Comparison of ENCODE assay signal across 17 mouse cellular contexts in the genomic region with DNA sequence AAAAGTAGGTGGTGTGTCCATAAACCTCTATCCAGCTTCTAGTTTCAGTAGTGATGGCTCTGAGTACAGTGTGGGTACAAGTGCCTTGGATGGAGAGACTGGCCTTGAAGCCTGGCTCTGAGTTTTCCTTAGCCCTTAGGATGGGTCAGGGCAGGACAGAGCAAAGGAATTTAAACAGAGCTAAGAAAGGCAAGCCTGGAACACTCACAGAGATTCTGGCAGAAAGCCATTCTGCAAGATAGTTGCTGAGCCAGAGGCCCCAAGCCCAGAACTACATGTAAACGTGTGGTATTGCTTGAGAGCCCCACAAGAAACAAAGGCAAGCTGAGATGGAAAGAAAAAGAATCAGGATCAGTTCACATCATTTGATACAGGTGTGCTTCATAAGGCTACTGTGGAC.
DNase-seq lines count a peak whose midpoint lies in the region; ATAC-seq lines count a peak whose summit lies in the region.
"Had no signal": no experiment of that assay in that cellular context is flagged by ENCODE, and none has a peak within 500 bp of the region (broad histone marks: within the 10 kb centered on the region; RNA-seq: fewer than 3 reads in every experiment).

No protein-coding gene starts in this region.

- WGBS in heart, embryonic 15.5 days, result 26% methylated on average over 1 of the region's 1 CpGs
- WGBS in neural tube, embryonic 14.5 days, result 39% methylated on average over 1 of the region's 1 CpGs
- WGBS in neural tube, embryonic 15.5 days, result 59% methylated on average over 1 of the region's 1 CpGs
- 33% methylated on average over 1 of the region's 1 CpGs for WGBS in stomach, embryonic 16.5 days

- H3K36me3 ChIP-seq in heart, embryonic 15.5 days, result no peaks in the 10 kb centered on the region
- H3K36me3 ChIP-seq in neural tube, embryonic 14.5 days (ENCODE audit: control insufficient read depth, insufficient read depth, low read length), result peaks cover 9% of the 10 kb centered on the region; the same call in 1 of the 2 replicates
- peaks cover 18% of the 10 kb centered on the region for H3K36me3 ChIP-seq in neural tube, embryonic 15.5 days
- H3K36me3 ChIP-seq in stomach, embryonic 16.5 days (ENCODE audit: control insufficient read depth, insufficient read depth, low read length), result no peaks in the 10 kb centered on the region

- H3K4me3 ChIP-seq in heart, embryonic 15.5 days, result no peak overlapping the region
- no peak overlapping the region for H3K4me3 ChIP-seq in neural tube, embryonic 14.5 days (ENCODE audit: low read depth, low read length)
- no peak overlapping the region for H3K4me3 ChIP-seq in neural tube, embryonic 15.5 days (replicated peaks)
- no peak overlapping the region for H3K4me3 ChIP-seq in stomach, embryonic 16.5 days (replicated peaks; ENCODE audit: low read length)
- H3K4me3 ChIP-seq: embryonic facial prominence, embryonic 15.5 days; forebrain, embryonic 15.5 days; hindbrain, embryonic 12.5 days; kidney, embryonic 15.5 days had no signal

- H3K9me3 ChIP-seq in heart, embryonic 15.5 days (replicated peaks), result no peaks in the 10 kb centered on the region
- H3K9me3 ChIP-seq in neural tube, embryonic 14.5 days (ENCODE audit: control insufficient read depth, low read length), result no peaks in the 10 kb centered on the region
- H3K9me3 ChIP-seq in neural tube, embryonic 15.5 days (replicated peaks), result no peaks in the 10 kb centered on the region
- H3K9me3 ChIP-seq in stomach, embryonic 16.5 days (replicated peaks; ENCODE audit: control insufficient read depth, low read length), result no peaks in the 10 kb centered on the region
- H3K9me3 ChIP-seq: embryonic facial prominence, embryonic 15.5 days; forebrain, embryonic 15.5 days; kidney, embryonic 15.5 days had no signal

- no peak overlapping the region for H3K4me2 ChIP-seq in heart, embryonic 15.5 days
- H3K4me2 ChIP-seq in neural tube, embryonic 14.5 days (ENCODE audit: low read depth, low read length), result no peak overlapping the region
- H3K4me2 ChIP-seq in neural tube, embryonic 15.5 days, result no peak overlapping the region
- H3K4me2 ChIP-seq in stomach, embryonic 16.5 days (ENCODE audit: low read depth, low read length), result no peak overlapping the region
- H3K4me2 ChIP-seq: embryonic facial prominence, embryonic 15.5 days; forebrain, embryonic 15.5 days; hindbrain, embryonic 12.5 days; kidney, embryonic 15.5 days had no signal

- H3K27me3 ChIP-seq in heart, embryonic 15.5 days, result no peaks in the 10 kb centered on the region
- H3K27me3 ChIP-seq in neural tube, embryonic 14.5 days (ENCODE audit: control insufficient read depth, insufficient read depth, low read length), result no peaks in the 10 kb centered on the region
- H3K27me3 ChIP-seq in neural tube, embryonic 15.5 days (replicated peaks), result no peaks in the 10 kb centered on the region
- H3K27me3 ChIP-seq in stomach, embryonic 16.5 days (ENCODE audit: control insufficient read depth, insufficient read depth, low read length), result no peaks in the 10 kb centered on the region
- H3K27me3 ChIP-seq: embryonic facial prominence, embryonic 15.5 days; forebrain, embryonic 15.5 days; hindbrain, embryonic 12.5 days; kidney, embryonic 15.5 days had no signal

- intact Hi-C loops in heart, postnatal 14 days (cut with DNase I), result no loop called here

- DNase-seq in heart, adult 8-10 months (ENCODE audit: low spot score), result no peak
- DNase-seq in heart, postnatal 14 days, result peak; percentile 9 to 32
- no peak for DNase-seq in kidney, postnatal 14 days
- DNase-seq: cerebellum, adult 9-10 months; gastrocnemius, postnatal 14 days; midbrain, embryonic 14.5 days; retina, postnatal 1 day; thymus, postnatal 25 days had no signal

- H3K27ac ChIP-seq in heart, embryonic 15.5 days, result peak overlapping the region; percentile 63
- H3K27ac ChIP-seq in neural tube, embryonic 14.5 days (ENCODE audit: low read depth, low read length), result no peak overlapping the region
- no peak overlapping the region for H3K27ac ChIP-seq in neural tube, embryonic 15.5 days (replicated peaks)
- no peak overlapping the region for H3K27ac ChIP-seq in stomach, embryonic 16.5 days (ENCODE audit: low read length)
- H3K27ac ChIP-seq: embryonic facial prominence, embryonic 15.5 days; forebrain, embryonic 15.5 days; hindbrain, embryonic 12.5 days; kidney, embryonic 15.5 days; macrophage had no signal

- ATAC-seq in heart, embryonic 15.5 days (replicated peaks; ENCODE audit: insufficient number of reproducible peaks, insufficient read depth, low FRiP score, low read depth), result peak; percentile 47
- 0 out of 2 replicates have a peak, but pooled peaks have one; percentile 31 for ATAC-seq in neural tube, embryonic 14.5 days (ENCODE audit: low read depth)
- no peak for ATAC-seq in neural tube, embryonic 15.5 days (ENCODE audit: low FRiP score)
- ATAC-seq in stomach, embryonic 16.5 days (ENCODE audit: insufficient read depth, low FRiP score), result peak; percentile 58; the same call in 1 of the 2 replicates

- peaks cover 48% of the 10 kb centered on the region for H3K4me1 ChIP-seq in heart, embryonic 15.5 days (replicated peaks)
- no peaks in the 10 kb centered on the region for H3K4me1 ChIP-seq in neural tube, embryonic 14.5 days (ENCODE audit: control insufficient read depth, insufficient read depth, low read length)
- H3K4me1 ChIP-seq in neural tube, embryonic 15.5 days, result peaks cover 17% of the 10 kb centered on the region
- H3K4me1 ChIP-seq in stomach, embryonic 16.5 days (ENCODE audit: control insufficient read depth, insufficient read depth, low read length), result peaks cover 9% of the 10 kb centered on the region; the same call in 1 of the 2 replicates
- H3K4me1 ChIP-seq: kidney, embryonic 15.5 days had no signal

- H3K9ac ChIP-seq in heart, embryonic 15.5 days, result no peak overlapping the region
- H3K9ac ChIP-seq in neural tube, embryonic 14.5 days (replicated peaks; ENCODE audit: low read depth, low read length), result no peak overlapping the region
- H3K9ac ChIP-seq in neural tube, embryonic 15.5 days (replicated peaks), result no peak overlapping the region
- H3K9ac ChIP-seq in stomach, embryonic 16.5 days (ENCODE audit: low read length), result no peak overlapping the region
- H3K9ac ChIP-seq: embryonic facial prominence, embryonic 15.5 days; forebrain, embryonic 15.5 days; hindbrain, embryonic 12.5 days; kidney, embryonic 15.5 days had no signal

Comparison
In these comparisons a context has a peak if more than half of its experiments do, and no peak if none do; other contexts are left out.
1. DNase-seq: peak in heart, postnatal 14 days (2 of 2); none in heart, adult 8-10 months (single experiment) and kidney, postnatal 14 days (single experiment).